Mouse (Mus musculus) adrenal gland, adult 18-20 months (tissue): ENCODE data around the gene Nkrf. TPM values are rescaled to one million over a fixed set of nuclear protein-coding genes. Genes with fewer than 3 reads are reported as not detected.

Experiments used
- DNase-seq, 2 experiments: peaks; one replicate each; pipeline ENCODE4 v3.0.0; 2021 to 2022; ENCODE audit warnings: low spot score in 2 of 2
- total RNA-seq, 2 experiments: library from RNA; stranded (reverse); gene quantifications; 1 replicate in 1 of 2; 2 replicates in 1 of 2; pipeline ENCODE4 v1.2.3; 2021

Gene Nkrf
- total RNA-seq, 2 experiments from 2014 or later: 11.8 to 13.4 TPM

DNA sequence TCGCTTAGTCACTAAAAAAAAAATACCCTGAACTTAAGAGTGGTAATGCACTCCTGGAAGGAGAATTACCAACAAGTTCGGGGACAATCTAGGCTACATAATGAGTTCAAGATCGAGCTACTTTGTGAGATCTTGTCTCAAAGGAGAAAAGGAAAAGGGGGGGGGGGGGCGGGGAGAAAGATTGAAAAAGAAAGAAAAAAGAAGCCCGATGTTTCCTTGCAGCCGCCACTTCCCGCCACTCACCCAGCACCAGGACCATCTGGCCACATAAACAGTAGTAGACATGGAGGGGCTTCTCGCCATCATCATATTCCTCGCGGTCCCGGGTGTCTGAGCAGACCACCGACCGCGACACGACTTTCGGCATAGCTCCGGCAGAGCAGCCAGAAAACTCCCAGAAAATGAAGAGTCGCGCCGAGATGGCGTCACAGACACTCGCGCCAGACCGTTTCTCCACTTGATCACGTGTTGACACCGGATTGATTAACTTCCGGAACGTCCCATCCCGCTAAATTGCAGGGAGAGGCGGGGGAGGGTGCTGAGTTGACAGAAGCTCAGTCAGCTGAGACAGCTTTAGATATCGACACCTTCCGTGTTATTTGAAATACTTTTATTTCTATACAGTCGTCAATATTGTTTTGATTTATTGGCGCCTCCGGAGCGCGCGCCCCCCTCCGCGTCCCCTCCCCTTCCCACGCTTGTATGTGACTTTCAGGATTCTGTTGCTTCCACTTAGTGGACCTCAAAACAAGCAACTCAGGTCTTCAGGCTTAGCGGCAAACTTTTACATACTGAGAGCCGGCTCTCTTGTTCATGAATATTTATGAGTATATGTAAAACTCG is 38.7 kb downstream of the Nkrf start:
- DNase-seq: peak; percentile 60 to 67

DNA sequence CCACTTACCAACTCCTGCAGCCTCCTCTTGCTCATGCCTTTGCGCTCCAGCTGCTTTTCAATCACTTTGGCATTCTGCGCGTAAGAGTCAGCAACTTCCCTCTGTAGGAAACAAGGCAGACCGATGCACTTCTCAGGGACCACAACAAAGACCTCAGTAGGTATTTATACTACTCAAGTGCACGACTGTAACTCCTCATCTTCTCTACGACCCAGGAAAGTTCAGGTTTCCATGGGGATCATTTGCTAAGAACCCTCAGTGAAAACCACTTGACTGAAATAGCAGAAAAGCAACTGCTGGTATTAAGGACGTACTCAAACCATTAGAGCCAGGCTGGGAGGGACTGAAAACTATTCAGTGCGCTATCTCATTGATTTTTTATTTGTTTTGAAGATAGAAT is 50.1 kb downstream of the Nkrf start:
- DNase-seq: no peak

DNA sequence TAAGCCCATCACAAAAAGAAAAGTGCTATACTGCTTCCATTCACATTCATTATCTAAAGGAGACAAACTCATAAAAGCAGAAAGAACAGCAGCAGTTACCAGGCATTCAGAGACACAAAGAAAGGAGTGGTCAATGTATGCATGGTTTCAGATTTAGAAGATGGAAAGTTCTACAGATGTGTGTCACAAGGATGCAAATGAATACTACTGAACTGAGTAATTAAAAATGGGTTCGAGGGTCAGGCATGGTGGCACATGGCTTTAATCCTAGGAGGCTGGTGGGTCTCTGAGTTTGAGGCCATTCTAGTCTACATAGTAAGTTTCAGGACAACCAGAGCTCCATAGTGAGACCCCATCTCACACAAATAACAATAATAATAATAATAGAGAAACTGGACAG is 55.5 kb downstream of the Nkrf start:
- DNase-seq: no peak

DNA sequence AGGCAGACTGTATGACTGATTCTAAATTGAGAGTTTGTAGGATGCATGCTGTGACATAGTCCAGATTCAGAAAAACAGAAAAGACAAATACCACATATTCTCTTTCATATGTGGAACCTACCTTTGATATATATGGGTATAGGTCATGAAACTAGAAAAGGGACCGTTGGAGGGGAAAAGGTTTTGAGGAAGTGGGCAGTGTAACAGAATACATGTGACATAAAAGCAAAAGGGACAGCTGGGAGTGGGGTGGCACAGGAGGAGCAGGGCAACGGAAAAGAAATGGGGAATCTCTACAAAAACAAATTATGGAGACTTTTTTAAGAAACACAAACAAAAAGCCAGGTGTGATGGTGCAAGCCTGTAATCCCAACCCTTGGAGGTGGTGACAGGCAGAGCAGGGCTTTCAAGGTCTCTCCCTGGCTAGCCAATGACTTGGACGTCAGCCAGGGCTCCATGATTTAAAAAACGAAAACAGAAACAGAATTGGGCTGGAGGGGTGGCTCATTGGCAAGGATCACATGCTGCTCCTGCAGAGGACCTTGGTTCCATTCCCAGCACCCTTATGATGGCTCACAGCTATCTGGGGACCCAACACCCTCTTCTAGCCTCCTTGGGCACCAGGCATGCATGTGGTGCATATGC is 59.2 kb downstream of the Nkrf start:
- no peak for DNase-seq

DNA sequence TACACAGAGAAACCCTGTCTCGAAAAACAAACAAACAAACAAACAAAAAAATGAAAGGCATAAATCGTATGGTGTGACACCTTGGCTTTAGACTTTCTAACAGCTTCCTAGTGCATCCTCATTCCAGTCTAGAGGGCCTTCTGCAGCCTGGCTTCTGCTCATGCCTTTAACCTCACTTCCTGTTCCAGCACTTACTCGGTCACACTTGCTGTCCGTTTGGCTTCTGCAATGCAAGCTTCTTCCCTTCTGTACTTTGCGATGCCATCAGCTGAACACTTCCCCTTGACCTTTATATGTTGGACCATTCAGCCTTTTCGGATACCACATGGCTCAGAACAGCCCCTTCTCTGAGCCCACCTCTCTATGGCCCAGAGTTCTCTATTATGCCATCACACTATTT is 61.0 kb downstream of the Nkrf start:
- DNase-seq: no peak

DNA sequence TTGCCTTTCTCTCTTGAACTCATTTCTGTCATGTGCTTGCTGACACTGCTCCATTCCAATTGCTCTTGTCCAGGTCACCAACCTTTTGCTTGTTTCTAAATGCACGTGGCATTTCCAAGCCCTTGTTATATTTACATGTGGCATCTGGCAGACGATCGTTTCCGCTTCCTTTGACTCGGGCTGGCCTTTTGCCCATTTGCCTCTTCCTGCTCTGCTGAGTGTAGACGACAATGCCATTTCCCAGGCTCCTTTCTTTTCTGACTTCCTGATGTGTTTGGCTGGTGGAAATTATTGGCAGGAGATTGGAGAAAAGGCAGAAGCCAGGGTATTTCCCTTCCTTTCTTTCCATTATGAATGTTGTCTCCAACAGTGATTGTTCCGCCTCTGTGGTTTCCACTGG is 63.3 kb downstream of the Nkrf start:
- DNase-seq: no peak

Other genes with a start within 250 kb of the Nkrf start
- 1 to 10 TPM; 1.2 to 2.1 TPM for gene Slc25a43, start 159.2 kb downstream of the Nkrf start, total RNA-seq
- 100 to 1,000 TPM; 441 to 551 TPM for gene Slc25a5, start 107.2 kb downstream of the Nkrf start, total RNA-seq
- gene Ube2a, start 29.0 kb downstream of the Nkrf start, total RNA-seq: 10 to 100 TPM; 57.3 to 74.1 TPM
- 10 to 100 TPM; 48.6 to 50.9 TPM for gene C330007P06Rik, start 28.8 kb downstream of the Nkrf start, total RNA-seq
- gene Sept6, start 88.9 kb upstream of the Nkrf start, total RNA-seq: 10 to 100 TPM; 17.2 to 18.5 TPM
- gene Sowahd, start 145.9 kb upstream of the Nkrf start, total RNA-seq: 1 to 10 TPM in 1 of 2 experiments, under 1 TPM in 1; 0.27 to 2.7 TPM
- 100 to 1,000 TPM; 573 to 575 TPM for gene Rpl39, start 182.5 kb upstream of the Nkrf start, total RNA-seq
- gene Upf3b, start 207.4 kb upstream of the Nkrf start, total RNA-seq: 10 to 100 TPM; 12.2 to 15.6 TPM
- 10 to 100 TPM; 10.8 to 15.1 TPM for gene Nkap, start 223.9 kb upstream of the Nkrf start, total RNA-seq